Comparison of ENCODE assay signal across 27 mouse cellular contexts in the genomic region with DNA sequence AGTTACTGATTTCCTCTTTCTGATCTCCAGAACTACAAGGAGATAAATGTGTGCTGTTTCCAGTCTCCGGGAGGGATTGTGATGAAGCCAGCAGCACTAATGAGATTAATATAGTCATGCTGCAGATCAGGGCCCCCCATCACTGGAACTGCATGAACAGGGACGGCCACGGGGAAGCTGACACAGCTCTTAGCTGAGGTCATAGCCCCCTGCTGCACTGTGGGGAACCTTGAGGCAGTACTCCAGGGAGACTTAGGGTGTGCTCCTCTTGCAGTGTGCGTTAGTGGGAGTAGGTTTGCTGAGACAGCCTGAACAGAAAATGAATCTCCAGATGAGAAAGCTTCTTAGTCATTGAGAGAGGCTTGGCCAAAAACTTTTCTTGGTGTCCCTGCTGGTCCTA. TPM values are rescaled to one million over a fixed set of nuclear protein-coding genes. Genes with fewer than 3 reads are reported as not detected.
DNase-seq lines count a peak whose midpoint lies in the region; ATAC-seq lines count a peak whose summit lies in the region.
"Had no signal": no experiment of that assay in that cellular context is flagged by ENCODE, and none has a peak within 500 bp of the region (broad histone marks: within the 10 kb centered on the region; RNA-seq: fewer than 3 reads in every experiment).

No protein-coding gene starts in this region.

- H3K79me2 ChIP-seq in macrophage (ENCODE audit: inconsistent target) = no peaks in the 10 kb centered on the region

- no peak overlapping the region for H3K4me2 ChIP-seq in intestine, embryonic 14.5 days (ENCODE audit: low read length)
- H3K4me2 ChIP-seq in intestine, embryonic 15.5 days (replicated peaks) = no peak overlapping the region
- H3K4me2 ChIP-seq: embryonic facial prominence, embryonic 12.5 days; forebrain, embryonic 13.5 days had no signal

- H3K9me3 ChIP-seq in intestine, embryonic 14.5 days (ENCODE audit: control insufficient read depth, low read length) = 0 out of 2 replicates have a peak, but pooled peaks cover 5% of the 10 kb centered on the region
- no peaks in the 10 kb centered on the region for H3K9me3 ChIP-seq in intestine, embryonic 15.5 days
- H3K9me3 ChIP-seq: embryonic facial prominence, embryonic 10.5 days; forebrain, embryonic 13.5 days; G1E had no signal

- no peak for ATAC-seq in intestine, embryonic 14.5 days (replicated peaks; ENCODE audit: low FRiP score, low TSS enrichment, low read depth)
- no peak for ATAC-seq in intestine, embryonic 15.5 days
- ATAC-seq: activated CD4-positive, CD25-positive, alpha-beta regulatory T cell, adult 4 months; CD4-positive, CD25-positive, alpha-beta regulatory T cell, adult 4 months; forebrain, embryonic 13.5 days; Patski had no signal

- WGBS in intestine, embryonic 14.5 days = 76% methylated on average over 4 of the region's 4 CpGs
- 66% methylated on average over 4 of the region's 4 CpGs for WGBS in intestine, embryonic 15.5 days
- 68% methylated on average over 4 of the region's 4 CpGs for WGBS in macrophage (ENCODE audit: missing documents)

- no peak overlapping the region for H3K27ac ChIP-seq in intestine, embryonic 14.5 days (ENCODE audit: low read depth)
- H3K27ac ChIP-seq in intestine, embryonic 15.5 days = no peak overlapping the region
- peak overlapping the region; percentile 84 for H3K27ac ChIP-seq in macrophage
- H3K27ac ChIP-seq: embryonic facial prominence, embryonic 10.5 days; embryonic facial prominence, embryonic 12.5 days; forebrain, embryonic 13.5 days had no signal

- H3K36me3 ChIP-seq in intestine, embryonic 14.5 days (ENCODE audit: control insufficient read depth, insufficient read depth, low read length) = no peaks in the 10 kb centered on the region; the same call in 1 of the 2 replicates
- H3K36me3 ChIP-seq in intestine, embryonic 15.5 days = no peaks in the 10 kb centered on the region
- H3K36me3 ChIP-seq in macrophage (ENCODE audit: inconsistent target) = no peaks in the 10 kb centered on the region

- no peak overlapping the region for H3K4me3 ChIP-seq in intestine, embryonic 14.5 days (ENCODE audit: low read depth, low read length)
- no peak overlapping the region for H3K4me3 ChIP-seq in intestine, embryonic 15.5 days (replicated peaks)
- H3K4me3 ChIP-seq in macrophage (ENCODE audit: inconsistent target) = no peak overlapping the region
- H3K4me3 ChIP-seq: embryonic facial prominence, embryonic 10.5 days; embryonic facial prominence, embryonic 12.5 days; forebrain, embryonic 13.5 days had no signal

- no peaks in the 10 kb centered on the region for H3K4me1 ChIP-seq in intestine, embryonic 14.5 days (replicated peaks; ENCODE audit: control insufficient read depth, insufficient read depth, low read length)
- H3K4me1 ChIP-seq in intestine, embryonic 15.5 days (replicated peaks) = no peaks in the 10 kb centered on the region
- H3K4me1 ChIP-seq: embryonic facial prominence, embryonic 10.5 days; embryonic facial prominence, embryonic 12.5 days; forebrain, embryonic 13.5 days had no signal

- intact Hi-C loops in heart, postnatal 14 days (cut with DNase I) = no loop called here

- H3K9ac ChIP-seq in intestine, embryonic 14.5 days (ENCODE audit: low read length) = no peak overlapping the region
- H3K9ac ChIP-seq in intestine, embryonic 15.5 days = no peak overlapping the region
- H3K9ac ChIP-seq: embryonic facial prominence, embryonic 12.5 days; forebrain, embryonic 13.5 days had no signal

- peak; percentile 86 for DNase-seq in heart, adult 11 months
- no peak for DNase-seq in heart, postnatal 14 days
- DNase-seq in intestine, embryonic 14.5 days (ENCODE audit: low spot score) = peak; percentile 46
- peak; percentile 25 for DNase-seq in retina, postnatal 1 day
- DNase-seq in retina, embryonic 14.5 days (ENCODE audit: low spot score) = no peak
- DNase-seq: adrenal gland, adult 8-10 months; adrenal gland, postnatal 14 days; adrenal gland, postnatal 36 days; B cell, adult 2 months; cerebellum, adult 11-12 months; cerebellum, adult 2 months; cerebellum, adult 9-10 months; cerebellum, postnatal 10 days; cerebellum, postnatal 25 days had no signal

- no peaks in the 10 kb centered on the region for H3K27me3 ChIP-seq in intestine, embryonic 14.5 days (replicated peaks; ENCODE audit: control insufficient read depth, insufficient read depth, low read length)
- H3K27me3 ChIP-seq in intestine, embryonic 15.5 days (replicated peaks) = no peaks in the 10 kb centered on the region
- H3K27me3 ChIP-seq: CH12.LX; embryonic facial prominence, embryonic 12.5 days; forebrain, embryonic 13.5 days; Patski had no signal

RNA-seq across cellular contexts. Expression of a gene that starts 30.9 kb away (rescaled TPM):
- total RNA-seq in heart, postnatal 14 days (2021) = 1 to 10 TPM in 1 of 2 experiments, under 1 TPM in 1; 0.98 to 2.0 TPM
- 1.1 TPM in 1 of 2 replicates, not detected in the other for polyA plus RNA-seq in intestine, embryonic 14.5 days (2014; fragmentation: Nextera tagmentation; extraction: Ambion mirVana)
- polyA plus RNA-seq in intestine, embryonic 15.5 days (2015; fragmentation: Nextera tagmentation; extraction: Ambion mirVana) = 12.4 and 28.8 TPM in 2 replicates
- total RNA-seq in macrophage (2018; cell fraction: chromatin; rRNA removed) = not detected
- not detected for total RNA-seq in macrophage (2018; cell fraction: cytosol; rRNA removed)
- not detected for total RNA-seq in macrophage (2018; cell fraction: nucleus; rRNA removed)
- not detected in 3 replicates for polyA plus RNA-seq in macrophage (2018)
- total RNA-seq: adrenal gland, adult 18-20 months; adrenal gland, adult 8-10 months; adrenal gland, postnatal 36 days; CH12.LX had no signal
- polyA plus RNA-seq: activated CD4-positive, CD25-positive, alpha-beta regulatory T cell, adult 4 months; CD4-positive, CD25-positive, alpha-beta regulatory T cell, adult 4 months; cortical plate, adult 2 months; embryonic facial prominence, embryonic 14.5 days; forebrain, embryonic 13.5 days; Patski had no signal

Comparison
In these comparisons a context has a peak if more than half of its experiments do, and no peak if none do; other contexts are left out.
1. DNase-seq: peak in heart, adult 11 months (single experiment), intestine, embryonic 14.5 days (single experiment) and retina, postnatal 1 day (single experiment); none in heart, postnatal 14 days (0 of 2) and retina, embryonic 14.5 days (single experiment).